Mouse (Mus musculus): ENCODE data around the gene Pkdcc. TPM values are rescaled to one million over a fixed set of nuclear protein-coding genes. Genes with fewer than 3 reads are reported as not detected.

Pkdcc gene
- polyA plus RNA-seq (2015; fragmentation: Nextera tagmentation; extraction: Ambion mirVana): 18.3 and 18.7 TPM in 2 replicates

DNA sequence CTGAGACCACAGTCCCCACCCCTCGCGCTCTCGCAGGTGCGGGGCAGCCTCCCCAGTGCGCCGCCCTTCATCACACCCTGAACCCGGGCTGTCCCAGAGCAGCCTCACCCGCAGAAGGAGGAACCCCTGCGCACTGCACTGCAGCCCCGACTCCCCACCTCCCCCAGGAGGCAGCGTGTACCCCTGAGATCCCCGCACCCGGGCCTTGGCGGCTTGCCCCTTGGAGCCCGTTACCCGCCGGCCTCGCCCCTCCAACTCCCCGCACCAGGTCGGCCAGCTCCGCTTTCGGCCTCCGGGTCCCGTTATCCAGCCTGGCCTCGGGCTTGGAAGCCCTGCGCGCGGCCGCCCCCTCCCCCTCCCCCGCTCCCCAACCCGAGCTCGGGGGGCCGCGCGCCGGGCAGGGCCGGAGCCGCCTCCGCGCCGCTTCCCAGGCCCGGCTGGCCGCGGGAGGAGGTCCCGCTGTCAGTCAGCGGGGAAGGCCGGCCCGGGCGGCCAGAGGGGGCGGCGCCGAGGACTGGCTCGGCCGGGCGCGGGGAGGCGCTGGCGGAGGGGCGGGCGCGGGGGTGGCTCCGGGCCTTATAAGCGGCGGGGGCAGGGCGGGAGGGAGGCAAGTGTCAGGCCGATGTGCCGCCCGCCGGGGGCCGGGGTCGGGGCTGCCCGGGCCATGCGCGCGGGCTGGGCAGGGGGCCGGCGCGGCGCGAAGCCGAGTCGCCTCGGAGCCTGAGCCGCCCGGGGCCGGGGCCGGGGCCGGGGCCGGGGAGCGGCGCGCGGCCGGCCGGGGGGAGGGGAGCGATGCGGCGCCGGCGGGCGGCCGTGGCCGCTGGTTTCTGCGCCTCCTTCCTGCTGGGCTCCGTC lies at the start of gene Pkdcc:
Pkdcc (plus strand) TSS at position 619 of the 855 bp plus-strand sequence.
- Histone ChIP-seq H3K27ac (ENCODE audit: low read length) (peak within 1 kb of the TSS; percentile 94), H3K36me3 (ENCODE audit: control insufficient read depth, insufficient read depth, low read length) (no peaks in the 10 kb centered on the region), H3K4me1 (ENCODE audit: control insufficient read depth, insufficient read depth, low read length) (peaks cover 42% of the 10 kb centered on the region), H3K4me3 (ENCODE audit: low read length) (peak within 1 kb of the TSS; percentile 94), H3K27me3 (replicated peaks; ENCODE audit: control insufficient read depth, insufficient read depth, low read length) (no peaks in the 10 kb centered on the region; the same call in 1 of the 2 replicates), H3K9ac (ENCODE audit: low read depth, low read length) (peak within 1 kb of the TSS; percentile 100), H3K9me3 (ENCODE audit: control insufficient read depth, low read length) (no peaks in the 10 kb centered on the region), H3K4me2 (ENCODE audit: low read depth, low read length) (peak within 1 kb of the TSS; percentile 92)
- WGBS: under 1% methylated on average over 78 of the region's 105 CpGs
- ATAC-seq: peak; percentile 87

DNA sequence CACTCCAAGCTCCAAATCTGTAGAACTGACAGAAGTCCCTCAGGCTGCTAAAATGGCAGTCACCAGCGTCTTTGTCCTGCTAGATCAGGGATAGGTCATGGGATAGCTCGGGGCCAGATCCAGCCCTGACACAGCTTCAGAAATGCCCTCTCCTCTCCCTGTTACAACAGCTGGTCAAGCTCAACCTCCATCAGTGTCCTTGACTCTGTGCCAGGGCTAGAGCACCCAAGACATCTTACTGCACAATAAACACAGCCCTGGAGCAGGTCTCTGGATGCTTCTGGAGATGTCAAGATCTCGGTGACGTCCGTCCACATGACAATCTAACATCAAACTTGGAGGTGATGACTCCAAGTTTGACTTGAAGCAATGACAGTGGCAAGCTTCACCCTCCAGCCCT lies 48.9 kb upstream of the Pkdcc start:
- H3K9ac ChIP-seq (ENCODE audit: low read depth, low read length): 0 out of 2 replicates have a peak overlapping the region, but pooled peaks have one; percentile 19
- 0 out of 2 replicates have a peak, but pooled peaks cover under 1% of the 10 kb centered on the region for H3K9me3 ChIP-seq (ENCODE audit: control insufficient read depth, low read length)
- H3K36me3 ChIP-seq (ENCODE audit: control insufficient read depth, insufficient read depth, low read length): no peaks in the 10 kb centered on the region
- H3K27me3 ChIP-seq (replicated peaks; ENCODE audit: control insufficient read depth, insufficient read depth, low read length): no peaks in the 10 kb centered on the region
- WGBS: 68% methylated on average over 5 of the region's 5 CpGs
- H3K4me2 ChIP-seq (ENCODE audit: low read depth, low read length): no peak overlapping the region
- no peak overlapping the region for H3K4me3 ChIP-seq (ENCODE audit: low read length)
- H3K27ac ChIP-seq (ENCODE audit: low read length): no peak overlapping the region
- peaks cover 20% of the 10 kb centered on the region for H3K4me1 ChIP-seq (ENCODE audit: control insufficient read depth, insufficient read depth, low read length)
- ATAC-seq: 0 out of 2 replicates have a peak, but pooled peaks have one; percentile 39

DNA sequence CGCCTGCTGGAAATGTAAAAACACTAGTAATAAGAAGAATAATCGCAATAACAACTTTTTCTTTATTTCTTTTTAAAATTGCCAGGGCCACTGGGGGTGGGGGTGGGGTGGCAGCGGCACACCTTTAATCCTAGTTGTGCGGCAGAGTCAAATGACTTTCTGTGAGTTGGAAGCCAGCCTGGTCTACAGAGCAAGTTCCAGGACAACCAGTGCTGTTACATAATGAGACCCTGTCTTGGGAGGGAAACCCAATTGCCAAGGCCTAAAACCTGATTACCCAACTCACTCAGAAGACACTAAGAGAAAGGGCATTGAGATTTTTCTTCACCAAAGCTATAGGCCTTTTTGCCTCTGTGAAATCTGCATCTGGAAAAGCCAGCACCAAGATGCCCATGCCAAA lies 38.9 kb upstream of the Pkdcc start:
- no peaks in the 10 kb centered on the region for H3K27me3 ChIP-seq (replicated peaks; ENCODE audit: control insufficient read depth, insufficient read depth, low read length)
- ATAC-seq: no peak
- H3K4me2 ChIP-seq (ENCODE audit: low read depth, low read length): no peak overlapping the region
- 0 out of 2 replicates have a peak, but pooled peaks cover 3% of the 10 kb centered on the region for H3K4me1 ChIP-seq (ENCODE audit: control insufficient read depth, insufficient read depth, low read length)
- no peak overlapping the region for H3K4me3 ChIP-seq (ENCODE audit: low read length)
- no peaks in the 10 kb centered on the region for H3K36me3 ChIP-seq (ENCODE audit: control insufficient read depth, insufficient read depth, low read length)
- H3K9ac ChIP-seq (ENCODE audit: low read depth, low read length): no peak overlapping the region
- no peak overlapping the region for H3K27ac ChIP-seq (ENCODE audit: low read length)
- WGBS: 79% methylated on average over 4 of the region's 4 CpGs
- H3K9me3 ChIP-seq (ENCODE audit: control insufficient read depth, low read length): 0 out of 2 replicates have a peak, but pooled peaks cover 5% of the 10 kb centered on the region

DNA sequence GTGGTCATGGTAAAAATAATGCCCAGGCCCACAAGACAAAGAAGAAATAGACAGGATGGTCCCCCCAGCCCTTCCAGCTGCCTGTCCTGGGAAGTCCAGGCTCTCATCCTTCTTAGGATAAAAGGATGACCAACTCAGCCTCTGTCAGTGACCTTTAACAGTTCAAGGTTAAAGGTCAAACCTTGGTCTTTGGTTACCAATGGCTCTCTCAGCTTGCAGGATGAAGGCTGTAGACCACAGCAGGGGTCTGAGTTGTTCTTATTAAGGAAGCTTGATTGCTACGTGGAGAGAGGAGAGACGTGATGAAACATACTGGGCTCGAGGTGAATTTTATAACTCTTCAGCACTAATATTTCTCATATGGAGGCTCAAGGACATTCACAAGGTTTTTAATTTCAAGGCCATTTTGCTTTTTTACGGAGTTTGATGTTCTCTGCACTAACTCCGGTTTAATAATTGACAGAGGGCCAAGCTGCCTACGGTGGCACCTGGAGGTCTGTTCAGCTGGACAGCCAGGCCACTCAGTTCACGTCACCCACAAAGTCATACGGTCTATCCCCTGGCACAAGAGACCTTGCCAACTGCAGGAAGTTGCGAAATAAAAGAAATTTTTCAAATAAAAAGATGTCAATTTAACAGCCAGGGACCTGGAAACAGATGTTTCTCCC lies 36.5 kb upstream of the Pkdcc start:
- no peak overlapping the region for H3K4me3 ChIP-seq (ENCODE audit: low read length)
- H3K4me2 ChIP-seq (ENCODE audit: low read depth, low read length): no peak overlapping the region
- no peaks in the 10 kb centered on the region for H3K27me3 ChIP-seq (replicated peaks; ENCODE audit: control insufficient read depth, insufficient read depth, low read length)
- no peaks in the 10 kb centered on the region for H3K9me3 ChIP-seq (ENCODE audit: control insufficient read depth, low read length)
- 50% methylated on average over 9 of the region's 9 CpGs for WGBS
- peak; percentile 47; the same call in 1 of the 2 replicates for ATAC-seq
- peaks cover 7% of the 10 kb centered on the region; the same call in 1 of the 2 replicates for H3K4me1 ChIP-seq (ENCODE audit: control insufficient read depth, insufficient read depth, low read length)
- no peak overlapping the region for H3K27ac ChIP-seq (ENCODE audit: low read length)
- H3K9ac ChIP-seq (ENCODE audit: low read depth, low read length): no peak overlapping the region
- no peaks in the 10 kb centered on the region for H3K36me3 ChIP-seq (ENCODE audit: control insufficient read depth, insufficient read depth, low read length)

DNA sequence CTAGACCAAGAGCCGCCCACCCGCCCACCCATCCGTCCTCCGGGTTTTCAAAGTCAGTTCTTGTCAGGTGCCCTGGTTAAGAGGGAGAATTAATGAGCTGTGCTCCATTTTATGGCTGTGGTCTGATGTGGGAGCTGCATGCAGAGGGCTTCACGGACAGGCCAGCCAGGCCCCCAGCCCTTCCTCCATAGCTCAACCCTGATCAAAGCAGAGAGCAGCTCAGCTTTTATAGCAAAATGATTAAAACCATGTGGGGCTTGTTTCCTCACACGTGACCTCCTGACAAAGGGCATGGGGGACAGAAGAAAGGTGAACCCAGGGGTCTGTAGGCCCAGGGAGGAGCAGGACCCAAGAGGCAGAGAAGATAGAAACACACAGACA lies 36.0 kb upstream of the Pkdcc start:
- 0 out of 2 replicates have a peak, but pooled peaks have one; percentile 10 for ATAC-seq
- Histone ChIP-seq H3K4me2 (ENCODE audit: low read depth, low read length) (no peak overlapping the region), H3K27ac (ENCODE audit: low read length) (no peak overlapping the region; the same call in 1 of the 2 replicates), H3K4me1 (ENCODE audit: control insufficient read depth, insufficient read depth, low read length) (peaks cover 7% of the 10 kb centered on the region; the same call in 1 of the 2 replicates), H3K4me3 (ENCODE audit: low read length) (no peak overlapping the region), H3K36me3 (ENCODE audit: control insufficient read depth, insufficient read depth, low read length) (no peaks in the 10 kb centered on the region), H3K9me3 (ENCODE audit: control insufficient read depth, low read length) (no peaks in the 10 kb centered on the region), H3K9ac (ENCODE audit: low read depth, low read length) (no peak overlapping the region), H3K27me3 (replicated peaks; ENCODE audit: control insufficient read depth, insufficient read depth, low read length) (no peaks in the 10 kb centered on the region)
- 57% methylated on average over 6 of the region's 6 CpGs for WGBS

DNA sequence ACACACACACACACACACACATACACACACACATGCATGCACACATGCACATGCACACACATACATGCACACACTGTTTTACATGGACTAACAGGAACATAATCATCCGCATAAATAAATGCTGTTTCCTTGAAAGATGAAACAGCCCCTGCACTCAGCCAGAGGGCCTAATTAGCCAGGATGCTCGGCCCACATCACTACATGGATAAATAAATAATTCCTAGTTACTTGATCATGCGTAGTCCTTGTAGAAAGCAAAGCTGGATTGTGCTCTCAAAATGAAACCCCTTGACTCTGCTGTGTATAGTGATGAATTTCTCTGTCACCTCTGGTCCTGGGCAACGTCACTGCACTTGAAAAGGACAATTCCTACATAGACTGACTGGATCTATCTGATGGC lies 35.5 kb upstream of the Pkdcc start:
- no peak overlapping the region for H3K27ac ChIP-seq (ENCODE audit: low read length)
- no peak overlapping the region for H3K4me3 ChIP-seq (ENCODE audit: low read length)
- peaks cover 7% of the 10 kb centered on the region; the same call in 1 of the 2 replicates for H3K4me1 ChIP-seq (ENCODE audit: control insufficient read depth, insufficient read depth, low read length)
- no peaks in the 10 kb centered on the region for H3K36me3 ChIP-seq (ENCODE audit: control insufficient read depth, insufficient read depth, low read length)
- no peak overlapping the region for H3K4me2 ChIP-seq (ENCODE audit: low read depth, low read length)
- no peak for ATAC-seq
- WGBS: 77% methylated on average over 4 of the region's 4 CpGs
- H3K9me3 ChIP-seq (ENCODE audit: control insufficient read depth, low read length): no peaks in the 10 kb centered on the region
- no peaks in the 10 kb centered on the region for H3K27me3 ChIP-seq (replicated peaks; ENCODE audit: control insufficient read depth, insufficient read depth, low read length)
- H3K9ac ChIP-seq (ENCODE audit: low read depth, low read length): no peak overlapping the region

DNA sequence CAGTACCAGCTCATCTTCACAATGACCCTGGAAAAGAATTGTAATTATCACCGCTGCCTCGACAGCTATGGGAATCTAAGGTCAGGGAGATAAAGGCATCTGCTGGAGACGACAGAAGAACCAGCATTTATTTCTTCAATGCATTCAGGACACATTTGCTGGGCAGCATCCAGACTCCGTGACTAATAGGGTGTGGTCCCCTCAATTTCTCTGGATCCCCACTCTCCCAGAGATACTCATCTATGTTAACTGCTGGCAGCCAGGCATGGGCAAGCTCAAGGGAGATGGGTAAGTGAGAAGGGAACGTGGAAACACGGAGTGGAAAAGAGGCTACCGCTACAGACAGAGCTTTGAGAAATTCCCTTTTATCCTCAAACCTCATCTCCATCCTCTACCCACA lies 34.0 kb upstream of the Pkdcc start:
- Histone ChIP-seq H3K9ac (ENCODE audit: low read depth, low read length) (no peak overlapping the region), H3K4me3 (ENCODE audit: low read length) (no peak overlapping the region), H3K36me3 (ENCODE audit: control insufficient read depth, insufficient read depth, low read length) (no peaks in the 10 kb centered on the region), H3K4me2 (ENCODE audit: low read depth, low read length) (no peak overlapping the region), H3K4me1 (ENCODE audit: control insufficient read depth, insufficient read depth, low read length) (peaks cover 7% of the 10 kb centered on the region; the same call in 1 of the 2 replicates), H3K9me3 (ENCODE audit: control insufficient read depth, low read length) (no peaks in the 10 kb centered on the region), H3K27ac (ENCODE audit: low read length) (no peak overlapping the region), H3K27me3 (replicated peaks; ENCODE audit: control insufficient read depth, insufficient read depth, low read length) (no peaks in the 10 kb centered on the region)
- ATAC-seq: no peak
- 74% methylated on average over 7 of the region's 7 CpGs for WGBS

DNA sequence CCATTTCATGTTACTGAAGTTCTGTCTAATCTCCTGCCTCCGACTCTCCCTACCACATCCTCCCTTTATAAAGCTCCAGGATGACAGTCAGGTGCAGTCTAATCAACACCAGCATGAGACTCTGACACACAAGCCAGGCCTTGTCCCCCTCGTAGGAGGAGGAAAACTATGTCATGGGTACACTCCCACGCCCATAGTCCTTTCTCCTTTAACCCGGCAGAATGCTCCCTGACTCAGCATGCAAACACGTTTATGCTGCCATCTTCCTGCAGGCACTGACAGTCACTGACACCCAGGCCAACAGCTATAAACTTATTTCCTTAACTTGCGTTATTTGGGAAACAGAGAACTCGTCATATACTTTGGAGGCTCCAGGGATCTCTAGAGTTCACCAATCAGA lies 33.5 kb upstream of the Pkdcc start:
- Histone ChIP-seq H3K9me3 (ENCODE audit: control insufficient read depth, low read length) (no peaks in the 10 kb centered on the region), H3K4me3 (ENCODE audit: low read length) (no peak overlapping the region), H3K4me1 (ENCODE audit: control insufficient read depth, insufficient read depth, low read length) (peaks cover 7% of the 10 kb centered on the region; the same call in 1 of the 2 replicates), H3K27ac (ENCODE audit: low read length) (no peak overlapping the region), H3K36me3 (ENCODE audit: control insufficient read depth, insufficient read depth, low read length) (no peaks in the 10 kb centered on the region), H3K27me3 (replicated peaks; ENCODE audit: control insufficient read depth, insufficient read depth, low read length) (no peaks in the 10 kb centered on the region), H3K4me2 (ENCODE audit: low read depth, low read length) (no peak overlapping the region), H3K9ac (ENCODE audit: low read depth, low read length) (no peak overlapping the region)
- 48% methylated on average over 7 of the region's 7 CpGs for WGBS
- peak; percentile 66 for ATAC-seq

DNA sequence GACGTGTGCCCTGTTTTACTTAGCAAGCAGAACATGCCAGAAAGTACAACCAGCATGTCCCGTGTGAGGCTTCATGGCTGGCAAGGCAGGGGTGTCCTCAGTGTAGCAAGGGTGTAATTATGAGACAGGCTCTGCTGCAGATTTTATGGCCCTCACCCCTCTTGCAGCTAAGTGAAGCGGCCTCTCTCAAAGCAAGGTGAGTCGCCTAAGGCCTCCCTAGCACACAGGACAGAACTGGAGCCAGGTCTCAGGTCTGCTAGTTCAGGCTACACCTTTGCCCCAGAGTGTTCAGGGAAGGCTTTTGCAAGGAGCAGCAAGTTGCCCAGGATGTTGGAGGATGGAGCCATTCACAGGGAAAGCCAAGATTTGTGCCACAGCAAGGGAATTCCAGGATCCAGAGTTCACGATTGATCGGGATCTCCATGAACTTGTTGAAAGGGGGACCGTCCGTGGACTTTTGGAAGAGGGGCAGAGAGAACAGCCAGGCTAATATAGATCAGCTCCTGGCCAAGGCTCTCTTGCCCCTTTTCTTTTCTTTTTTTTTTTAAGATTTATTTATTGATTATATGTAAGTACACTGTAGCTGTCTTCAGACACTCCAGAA lies 32.9 kb upstream of the Pkdcc start:
- WGBS: 71% methylated on average over 8 of the region's 8 CpGs
- Histone ChIP-seq H3K27ac (ENCODE audit: low read length) (no peak overlapping the region), H3K27me3 (replicated peaks; ENCODE audit: control insufficient read depth, insufficient read depth, low read length) (no peaks in the 10 kb centered on the region), H3K9ac (ENCODE audit: low read depth, low read length) (no peak overlapping the region), H3K4me3 (ENCODE audit: low read length) (no peak overlapping the region), H3K4me1 (ENCODE audit: control insufficient read depth, insufficient read depth, low read length) (peaks cover 7% of the 10 kb centered on the region; the same call in 1 of the 2 replicates), H3K9me3 (ENCODE audit: control insufficient read depth, low read length) (no peaks in the 10 kb centered on the region), H3K4me2 (ENCODE audit: low read depth, low read length) (no peak overlapping the region), H3K36me3 (ENCODE audit: control insufficient read depth, insufficient read depth, low read length) (no peaks in the 10 kb centered on the region)
- peak; percentile 57; the same call in 1 of the 2 replicates for ATAC-seq

Data from intestine, embryonic 16.5 days (tissue).